Mouse (Mus musculus): ENCODE data around the gene Atp2b4.
A peak's percentile ranks its signal among the peaks of the same experiment; 100 is the strongest.

DNA sequence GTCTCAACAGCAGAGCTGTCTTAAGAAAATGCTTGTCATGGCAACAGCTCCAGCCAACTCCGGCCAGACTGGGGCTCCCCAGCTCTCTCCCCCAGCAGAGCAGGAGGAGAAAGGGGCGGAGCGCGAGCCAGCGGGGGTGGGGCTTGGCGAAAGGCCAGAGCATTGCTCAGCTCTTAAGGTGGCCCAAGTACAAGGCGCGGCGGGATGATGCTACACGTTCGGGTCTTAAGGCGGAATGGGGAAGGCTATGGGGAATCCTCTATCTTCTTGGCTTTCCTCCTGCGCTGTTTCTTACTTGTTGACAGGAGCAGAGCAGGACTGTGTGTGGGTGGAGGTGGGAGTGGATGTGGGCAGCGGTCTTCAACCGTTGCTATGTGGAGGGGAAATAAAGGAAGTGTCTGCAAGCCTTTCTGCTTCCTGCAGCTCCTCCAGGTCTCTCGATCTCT, at the start of gene Atp2b4:
- peak; percentile 82 for TF ChIP-seq POLR2A (IDR thresholded peaks at IDR 0.05; ENCODE audit: insufficient read depth, low read depth, low read length)
- no peak for TF ChIP-seq CTCF (IDR thresholded peaks at IDR 0.05)
- TF ChIP-seq EP300 (IDR thresholded peaks at IDR 0.05; ENCODE audit: insufficient read depth, low read depth, low read length), result no peak
